Mouse (Mus musculus): ENCODE data around the gene Gpc6.

GRCm38 (mm10) chr14:117938554-117938953 is 1013.4 kb downstream of the Gpc6 start:
- TF ChIP-seq CTCF (IDR thresholded peaks at IDR 0.05; ENCODE audit: extremely low read depth, insufficient read depth, low read length) (0 out of 2 replicates have a peak, but pooled peaks have one; percentile 1), POLR2A (IDR thresholded peaks at IDR 0.05; ENCODE audit: extremely low read depth, insufficient read depth, low read length) (no peak)

Measured in cortical plate, adult 2 months (tissue).